Mouse (Mus musculus) cerebellum, postnatal 14 days (tissue): Measurements from ENCODE around the gene Tmem235.
A peak's percentile ranks its signal among the peaks of the same experiment; 100 is the strongest.

Experiments
- DNase-seq, 2 experiments: peaks; one replicate each; pipeline ENCODE4 v3.0.0; 2021; ENCODE audit warnings: mixed read lengths in 2 of 2

Gene Tmem235

GRCm38 (mm10) chr11:117896533-117896932, 36.0 kb downstream of the Tmem235 start:
- no peak for DNase-seq

GRCm38 (mm10) chr11:117902282-117902681, 41.7 kb downstream of the Tmem235 start:
- DNase-seq: no peak

- DNase-seq: no peak
These were observed 43.9 kb downstream of the Tmem235 start for GRCm38 (mm10) chr11:117904442-117904841.

GRCm38 (mm10) chr11:117909337-117909736, 48.8 kb downstream of the Tmem235 start:
- no peak for DNase-seq

- DNase-seq: peak; percentile 69 to 76
These were observed 52.3 kb downstream of the Tmem235 start for GRCm38 (mm10) chr11:117912684-117913352.

- no peak for DNase-seq
These were observed 54.0 kb downstream of the Tmem235 start for GRCm38 (mm10) chr11:117914531-117914930.
